Mouse (Mus musculus) layer of hippocampus, adult 18-20 months (tissue): ENCODE data around the gene Smc1b. TPM values are rescaled to one million over a fixed set of nuclear protein-coding genes. Genes with fewer than 3 reads are reported as not detected.

Experiments
- DNase-seq, 2 experiments: peaks; one replicate each; pipeline ENCODE4 v3.0.0; 2022; ENCODE audit warnings: low spot score in 2 of 2
- long read RNA-seq: library from polyadenylated mRNA; stranded (forward); transcript quantifications from one replicate; pipeline ENCODE4 v2.0.0, GENCODE M21; 2021
- total RNA-seq, 2 experiments: library from RNA; stranded (reverse); gene quantifications; 2 replicates each; pipeline ENCODE4 v1.2.3; 2021

Smc1b gene
- under 1 TPM in 1 of 2 experiments, not detected in 1; 0.08 TPM for total RNA-seq
- long read RNA-seq, result 0 reads

DNA sequence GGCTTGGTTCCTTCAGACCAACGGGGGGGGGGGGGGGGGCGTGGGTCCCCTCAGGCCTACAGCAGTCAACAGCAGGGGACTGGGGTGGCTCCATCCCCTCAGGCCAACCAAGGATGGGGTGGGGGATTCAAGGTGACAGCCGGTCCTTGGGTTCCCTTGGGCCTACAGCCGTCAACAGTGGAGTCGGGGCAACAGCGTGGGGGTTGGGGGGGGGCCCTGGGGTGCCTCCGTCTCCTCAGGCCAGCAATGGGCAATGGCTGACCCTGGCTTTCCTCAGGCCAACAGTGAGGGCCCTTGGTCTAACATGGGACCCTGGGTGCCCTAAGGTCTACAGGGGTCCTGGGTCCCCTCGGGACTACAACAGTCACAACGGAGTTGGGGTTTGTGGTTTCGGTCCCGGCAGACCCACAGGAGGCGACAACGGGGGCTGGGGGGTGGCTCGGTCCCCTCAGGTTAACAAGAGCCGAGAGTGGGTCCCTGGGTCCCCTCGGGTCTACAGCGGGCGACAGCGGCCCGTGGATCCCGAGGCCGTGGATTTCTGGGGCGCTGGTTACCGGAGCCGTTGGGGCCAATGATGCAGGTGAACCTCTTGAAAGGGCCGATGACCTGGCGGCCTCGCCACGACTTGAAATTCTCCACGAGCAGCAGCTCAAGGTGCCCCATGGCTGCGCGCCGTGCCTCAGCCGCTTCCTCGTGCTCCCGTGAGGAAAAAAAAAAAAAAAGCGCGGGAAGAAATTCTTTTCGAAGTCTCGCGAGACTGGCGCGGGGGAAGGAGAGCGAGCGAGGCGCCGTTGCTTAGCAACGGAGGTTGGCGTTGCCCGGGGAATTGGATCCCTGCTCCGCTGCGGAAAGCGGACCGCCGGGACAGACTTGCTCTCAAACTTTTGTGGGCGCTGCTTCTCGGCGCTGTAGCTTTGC is at the start of gene Smc1b, which contains the start of gene Ribc2:
TSS of gene Smc1b (minus strand) at position 690 of the 918 bp plus-strand sequence.
TSS of gene Ribc2 (plus strand) at position 804 of the 918 bp plus-strand sequence.
- peak; percentile 67 to 82 for DNase-seq

DNA sequence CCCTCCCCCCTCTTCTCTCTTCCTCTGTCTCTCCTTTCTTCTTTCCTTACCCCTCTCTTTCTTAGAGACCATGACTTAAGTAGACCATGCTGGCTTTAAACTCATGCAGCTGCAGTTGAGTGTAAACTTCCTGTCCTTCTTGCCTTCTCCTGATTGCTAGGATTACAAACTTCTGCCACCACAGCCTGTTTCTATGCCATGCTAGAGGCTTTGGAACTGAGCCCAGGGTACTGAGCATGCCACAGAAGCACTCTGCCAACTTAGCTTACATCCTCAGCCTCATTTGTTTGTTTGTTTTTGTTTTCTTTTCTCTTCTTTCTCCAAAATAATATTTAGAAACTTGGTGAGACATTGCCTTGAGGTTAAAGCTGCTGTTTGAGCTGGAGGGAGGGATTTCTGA is 48.6 kb upstream of the Smc1b start:
- no peak for DNase-seq

DNA sequence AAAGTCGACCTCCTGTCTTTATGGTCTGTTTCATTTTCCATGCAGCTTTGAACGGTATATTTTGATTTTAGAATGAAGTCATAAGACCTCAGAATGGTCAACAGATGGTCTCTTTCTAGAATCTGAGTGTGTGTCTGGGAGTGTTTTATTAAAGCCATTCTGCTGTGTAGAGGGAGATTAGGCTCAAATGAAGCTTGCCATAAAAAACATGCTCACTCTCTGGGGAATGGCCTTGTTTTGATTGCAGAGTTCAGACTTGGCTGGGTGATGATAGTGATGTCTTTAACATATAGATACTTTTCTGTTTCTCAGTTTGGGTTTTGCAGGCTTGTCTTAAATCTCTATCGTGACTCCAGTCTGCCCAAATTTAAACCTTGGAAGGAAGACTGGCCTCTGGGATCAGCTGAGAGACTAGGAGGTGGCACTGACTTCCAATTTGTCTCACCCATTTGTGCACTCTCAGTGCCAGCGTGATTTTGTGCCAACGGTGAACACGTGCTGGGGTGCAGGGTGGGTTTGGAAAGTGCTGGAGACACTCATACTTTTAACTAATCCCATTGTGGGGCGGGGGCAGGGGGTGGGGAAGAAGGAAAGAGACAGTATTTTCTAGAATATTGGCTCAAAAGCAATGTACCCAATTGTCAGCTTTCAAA is 47.9 kb upstream of the Smc1b start:
- no peak for DNase-seq

DNA sequence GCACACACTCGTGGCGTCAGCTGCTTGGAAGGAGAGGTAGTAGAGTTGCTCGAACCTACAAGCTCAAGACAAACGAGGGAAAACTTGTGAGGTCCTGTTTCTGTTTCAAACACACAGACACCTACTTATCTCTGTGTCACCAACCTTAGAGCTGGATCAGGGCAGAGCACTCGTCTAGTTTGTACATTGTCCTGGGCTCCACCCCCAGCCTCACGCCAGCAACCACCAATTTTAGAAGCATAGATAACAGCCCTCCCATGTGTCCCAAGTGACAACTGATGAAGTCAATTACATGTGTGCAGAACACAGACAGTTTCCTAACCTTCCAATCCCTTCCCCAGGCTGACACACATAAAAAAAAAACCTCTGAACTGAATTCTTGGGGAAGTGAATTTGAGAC is 46.4 kb upstream of the Smc1b start:
- DNase-seq, result no peak

DNA sequence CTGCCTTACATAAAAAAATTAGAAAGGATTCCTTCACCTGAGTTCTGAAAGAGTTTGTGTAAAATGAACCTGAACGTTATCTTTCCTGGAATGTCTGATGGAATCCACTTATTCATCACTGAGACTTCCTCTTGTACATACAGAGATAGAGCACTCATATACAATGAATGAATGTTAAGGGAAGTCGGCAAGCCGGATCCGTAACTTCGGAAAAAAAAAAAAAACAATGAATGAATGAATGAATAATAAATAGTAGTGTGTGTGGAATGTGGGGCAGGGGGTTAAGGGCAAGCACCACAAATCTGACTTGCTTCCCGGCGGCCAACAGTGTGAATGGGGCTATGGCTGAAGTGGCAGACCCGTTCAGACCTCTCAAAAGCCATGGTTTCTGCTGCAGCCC is 45.8 kb upstream of the Smc1b start:
- no peak for DNase-seq

DNA sequence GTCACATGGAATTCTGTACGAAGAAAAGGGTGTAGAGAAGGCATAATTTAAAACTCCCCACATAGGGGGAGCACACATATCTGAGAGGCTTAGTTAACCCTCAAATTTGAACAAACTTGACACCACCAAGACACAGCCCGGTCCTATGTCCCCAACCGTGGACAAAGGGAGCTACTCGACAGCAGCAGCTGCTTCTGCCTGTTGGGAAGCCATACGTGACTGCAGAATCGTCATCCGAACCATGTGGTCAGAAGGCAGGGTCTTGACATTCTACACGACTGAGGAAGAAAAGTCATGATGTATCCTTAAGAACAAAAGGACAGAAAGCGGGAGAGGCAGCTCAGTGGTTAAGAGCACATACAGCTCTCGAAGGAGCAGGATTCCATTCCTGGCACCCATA is 42.3 kb upstream of the Smc1b start:
- no peak for DNase-seq

DNA sequence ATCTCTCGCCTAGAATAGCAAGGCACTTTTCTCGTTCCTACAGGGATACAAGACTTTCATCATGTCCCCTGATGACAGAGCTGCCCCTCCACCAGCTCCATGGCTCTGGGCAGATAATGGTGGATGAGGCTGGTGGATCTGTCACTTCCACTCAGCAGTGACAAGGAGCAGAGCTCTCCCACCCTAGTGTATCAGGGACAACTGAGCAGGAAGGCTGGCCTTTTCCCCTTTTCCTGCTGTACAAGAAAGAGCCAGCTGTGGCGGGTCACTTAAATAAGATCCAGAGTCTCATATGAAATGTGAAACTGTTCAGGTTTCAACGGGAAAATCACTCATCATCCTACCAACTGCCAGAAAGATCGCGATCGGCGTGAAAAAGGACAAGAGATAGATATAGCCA is 41.7 kb upstream of the Smc1b start:
- no peak for DNase-seq

DNA sequence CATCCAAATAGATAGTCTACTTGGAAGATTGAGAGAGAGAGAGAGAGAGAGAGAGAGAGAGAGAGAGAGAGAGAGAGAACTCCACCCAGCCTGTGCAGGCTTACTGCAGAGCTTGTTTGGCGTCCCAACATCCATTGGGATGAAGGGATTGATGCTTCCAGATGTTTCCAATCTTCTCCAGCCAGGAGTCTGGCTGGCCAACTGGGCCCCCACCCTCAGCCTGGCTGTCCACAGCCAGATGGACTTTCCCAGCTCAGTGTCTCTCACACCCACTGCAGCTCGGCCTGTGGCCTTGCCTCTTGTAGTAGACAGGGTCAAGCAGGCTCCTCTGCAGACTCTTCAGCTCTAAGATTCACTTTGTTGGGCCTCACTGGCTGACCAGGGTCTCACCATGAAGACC is 40.3 kb upstream of the Smc1b start:
- no peak for DNase-seq

DNA sequence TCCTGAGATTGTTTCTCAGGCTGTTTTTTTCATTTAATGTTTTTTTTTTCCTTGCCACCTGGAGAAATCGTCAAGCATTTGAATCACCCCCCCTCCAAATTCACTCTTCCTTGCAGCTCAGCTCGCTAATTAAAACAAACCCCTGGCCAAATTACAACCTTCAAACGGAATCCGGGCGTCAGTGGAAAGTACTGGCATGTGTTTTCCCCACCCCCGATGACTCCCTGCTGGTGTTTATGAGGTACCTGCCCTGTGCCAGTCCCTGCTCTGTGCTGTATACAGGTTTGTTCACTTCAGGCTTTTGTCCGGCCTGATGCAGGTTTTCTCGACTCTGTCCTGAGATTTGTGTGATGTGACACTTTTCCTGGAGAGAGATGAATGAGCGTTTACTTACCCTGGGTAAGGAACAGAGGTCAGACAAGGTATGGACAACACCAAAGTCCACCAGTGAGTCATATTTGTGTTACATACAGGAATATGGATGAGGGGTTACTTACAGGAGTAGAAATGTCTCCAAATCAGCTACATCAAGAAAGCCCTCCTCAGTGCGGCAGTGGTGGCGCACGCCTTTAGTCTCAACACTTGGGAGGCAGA is 35.4 kb upstream of the Smc1b start:
- DNase-seq, result no peak

DNA sequence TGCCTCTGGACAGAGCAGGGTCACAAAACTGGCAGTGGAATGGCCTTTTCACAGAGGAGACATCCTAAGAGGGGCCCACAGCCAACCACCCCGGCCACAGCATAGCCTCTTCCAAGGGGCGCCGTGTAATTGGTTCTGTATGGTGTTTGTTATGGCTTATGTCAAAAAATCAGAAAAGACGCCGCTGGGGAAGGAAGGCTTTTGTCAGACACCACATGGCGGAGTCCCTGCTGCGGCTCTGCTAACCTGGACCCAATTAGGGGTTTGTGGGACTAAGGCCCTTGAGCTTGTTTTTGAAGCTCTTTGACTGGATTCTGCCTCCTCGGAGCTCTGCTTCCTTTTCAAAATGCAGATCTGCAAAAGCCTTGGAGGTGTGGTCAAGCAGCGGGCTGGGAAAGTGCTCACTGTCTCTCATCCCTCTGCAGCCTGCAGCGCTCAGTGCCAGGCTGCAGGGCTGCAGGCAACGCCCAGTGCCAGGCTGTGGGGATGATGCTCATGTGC is 34.7 kb upstream of the Smc1b start:
- no peak for DNase-seq

DNA sequence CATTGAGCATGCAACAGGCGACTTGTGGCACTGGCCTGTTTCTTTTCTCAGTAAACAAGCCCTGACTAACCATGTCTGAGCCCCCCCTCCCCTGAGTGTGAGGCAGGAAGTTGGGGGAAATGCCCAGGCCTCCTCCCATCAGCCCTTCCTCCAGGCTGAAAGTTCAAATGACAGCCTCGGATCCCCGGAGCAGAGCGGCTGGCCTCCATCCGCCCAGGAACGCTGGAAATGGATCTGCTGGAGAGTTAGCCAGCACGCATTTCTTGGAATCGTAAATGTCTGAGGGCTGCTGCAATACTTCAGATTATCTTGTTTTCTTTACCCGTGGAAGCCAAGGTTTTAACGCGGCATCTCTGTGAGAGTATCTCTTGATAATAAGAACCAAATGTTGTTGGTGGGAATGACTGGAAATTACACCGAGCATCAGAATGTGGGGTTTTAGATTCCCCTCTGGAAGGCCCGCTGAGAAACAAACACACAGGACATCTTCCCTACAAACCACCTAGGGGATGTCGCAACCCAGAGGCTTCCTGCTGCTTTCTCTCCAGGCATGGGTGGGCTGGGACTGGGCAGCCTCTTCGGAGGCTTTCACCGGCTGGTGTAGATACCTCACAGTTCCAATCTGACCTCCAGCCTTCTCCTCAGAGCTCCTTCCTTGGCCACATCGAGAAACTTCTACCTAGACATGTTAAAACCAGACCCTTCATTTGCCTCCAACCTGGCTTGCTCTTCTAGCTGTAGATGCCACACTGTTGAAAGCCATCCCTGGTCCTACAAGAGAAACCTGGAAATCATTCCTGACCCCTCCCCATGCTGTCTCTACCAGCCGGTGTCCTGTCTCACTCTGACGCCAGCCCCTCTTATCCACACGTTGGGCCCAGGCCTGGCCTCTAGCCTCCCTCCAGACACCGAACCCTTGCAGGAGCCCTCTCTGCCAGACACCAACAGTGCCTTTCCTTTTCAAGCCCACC is 31.2 kb upstream of the Smc1b start:
- DNase-seq, result no peak

DNA sequence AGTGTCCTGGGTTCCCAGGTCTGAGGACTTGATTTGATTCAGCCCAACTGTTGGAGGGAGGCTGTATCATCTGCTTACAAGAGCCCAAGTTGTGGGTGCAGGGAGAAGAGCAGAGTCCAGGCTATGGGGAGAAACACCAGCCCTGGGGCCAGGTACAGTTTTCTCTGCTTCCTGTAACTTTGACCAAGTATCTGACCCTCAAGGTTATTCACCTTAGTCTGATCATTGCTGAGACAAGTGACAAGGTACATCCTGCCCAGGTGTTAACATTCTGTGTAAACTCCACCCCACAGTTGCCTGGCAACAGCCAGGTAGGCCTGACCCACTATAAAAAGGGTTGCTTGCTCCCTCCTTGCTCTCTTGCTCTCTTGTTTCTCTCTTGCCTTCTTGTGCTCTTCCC is 29.7 kb upstream of the Smc1b start:
- DNase-seq, result no peak

DNA sequence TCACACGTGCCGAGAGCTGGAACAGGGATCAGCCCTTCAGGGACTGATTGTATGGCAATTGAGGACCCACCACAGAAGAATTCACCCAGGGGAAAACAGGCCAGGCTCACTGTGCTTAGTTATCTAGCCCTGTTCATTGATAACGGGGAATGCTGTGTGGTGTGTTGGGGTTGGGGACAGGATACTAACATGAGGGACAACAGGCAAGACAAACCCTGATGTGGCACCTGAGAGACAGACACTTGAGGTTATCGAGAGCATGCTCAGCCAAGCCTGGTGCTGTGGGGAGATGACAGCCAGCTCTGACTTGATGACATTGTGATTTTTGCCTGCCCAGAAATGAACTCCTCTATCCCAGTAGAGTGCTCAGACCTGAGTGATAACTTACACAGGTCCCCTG is 24.4 kb upstream of the Smc1b start:
- no peak for DNase-seq

DNA sequence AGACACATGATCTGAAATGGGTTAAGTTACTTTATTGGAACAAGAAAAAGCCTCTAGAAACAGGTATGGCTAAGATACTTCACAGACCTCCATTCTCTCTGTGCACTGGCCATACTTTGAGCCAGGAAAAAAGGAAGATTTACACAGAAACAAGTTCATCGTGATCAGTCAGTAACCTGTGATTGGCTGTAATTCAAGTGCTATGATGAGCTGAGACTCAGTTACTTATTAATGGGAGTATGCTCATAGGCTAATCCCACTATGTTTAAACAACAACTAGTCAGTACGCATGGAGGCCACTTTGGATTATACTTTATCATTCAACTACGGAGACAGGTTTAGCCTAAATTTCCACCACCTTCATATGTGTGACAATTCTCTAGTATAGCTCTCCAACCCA is 22.3 kb upstream of the Smc1b start:
- DNase-seq, result no peak

DNA sequence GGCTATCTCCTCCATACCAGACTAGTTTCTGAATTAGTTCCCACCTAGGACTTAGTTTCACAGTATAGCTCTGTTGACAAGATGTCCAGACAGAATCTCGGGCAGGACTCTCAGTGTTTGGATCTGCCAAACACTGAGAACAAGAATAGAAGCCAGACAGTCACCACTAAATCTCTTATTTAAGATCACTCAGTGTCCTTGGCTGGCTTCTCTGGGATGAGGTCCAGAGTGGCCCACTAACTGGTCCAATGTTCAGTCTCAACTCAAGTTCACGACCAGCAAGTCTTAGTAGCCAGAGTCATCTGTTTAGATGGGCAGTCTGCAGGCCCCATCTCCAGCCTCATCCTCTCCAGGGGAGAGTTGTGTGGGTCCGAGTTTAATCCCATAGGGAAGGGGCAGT is 20.8 kb upstream of the Smc1b start:
- DNase-seq, result no peak

DNA sequence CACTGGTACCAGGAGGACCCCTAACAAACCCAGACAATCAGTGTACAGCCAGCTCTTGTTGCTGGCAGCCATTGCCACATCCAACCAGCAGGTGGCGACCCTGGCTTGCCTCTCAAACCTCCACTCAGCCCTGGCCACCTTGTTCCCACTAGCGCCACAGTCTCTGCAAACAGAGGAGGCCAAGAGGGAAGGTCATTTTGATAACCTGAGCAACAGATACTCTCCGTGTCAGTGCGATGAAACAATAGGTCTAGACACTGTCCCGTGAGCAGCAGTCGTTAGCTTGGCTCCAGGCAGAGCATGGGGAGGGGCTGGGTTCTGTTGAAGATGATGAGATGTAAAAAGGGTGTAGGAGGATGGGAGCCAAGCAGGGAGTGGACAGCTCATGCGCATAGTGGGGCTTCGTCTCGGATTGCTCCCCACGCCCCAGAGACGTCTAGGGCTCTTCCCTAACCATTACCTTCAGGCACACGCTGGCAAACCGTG is 19.7 kb upstream of the Smc1b start:
- DNase-seq, result peak; percentile 63 to 85

DNA sequence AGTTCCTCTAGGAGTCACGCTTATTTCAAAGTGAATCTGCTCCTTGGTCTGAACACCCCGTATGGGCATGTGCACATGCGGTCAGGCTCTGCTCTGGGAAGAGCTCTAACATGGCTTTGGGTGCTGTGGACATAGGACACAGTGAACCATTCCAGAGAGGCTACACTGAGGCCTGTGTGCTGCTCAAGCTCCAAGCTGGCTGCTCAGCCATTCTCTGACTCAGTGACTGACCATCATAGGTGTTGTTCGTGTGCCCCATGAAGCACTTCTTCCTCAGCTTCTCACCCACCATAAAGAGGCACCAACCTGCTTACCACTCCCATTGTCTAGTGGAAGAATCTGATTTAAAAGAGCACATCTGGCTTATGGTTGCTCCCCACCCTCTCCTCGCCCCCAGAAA is 12.5 kb upstream of the Smc1b start:
- no peak for DNase-seq

DNA sequence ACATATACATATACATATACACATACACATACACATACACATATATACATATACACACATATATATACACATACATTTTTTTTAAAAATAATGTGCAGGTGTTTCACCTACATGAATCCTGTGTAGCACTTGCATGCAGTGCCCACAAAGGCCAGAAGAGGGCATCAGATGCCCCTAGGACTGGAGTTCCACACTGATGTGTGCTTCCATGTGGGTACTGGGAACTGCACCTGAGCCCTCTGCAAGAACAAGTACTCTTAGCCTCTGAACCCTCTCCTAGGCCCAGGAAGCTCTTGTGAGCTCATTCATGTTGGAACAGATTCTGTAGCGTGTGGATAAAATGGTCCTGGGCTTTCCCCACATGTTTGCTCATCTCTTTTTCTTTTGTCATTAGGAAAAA is 12.0 kb upstream of the Smc1b start:
- DNase-seq, result no peak

DNA sequence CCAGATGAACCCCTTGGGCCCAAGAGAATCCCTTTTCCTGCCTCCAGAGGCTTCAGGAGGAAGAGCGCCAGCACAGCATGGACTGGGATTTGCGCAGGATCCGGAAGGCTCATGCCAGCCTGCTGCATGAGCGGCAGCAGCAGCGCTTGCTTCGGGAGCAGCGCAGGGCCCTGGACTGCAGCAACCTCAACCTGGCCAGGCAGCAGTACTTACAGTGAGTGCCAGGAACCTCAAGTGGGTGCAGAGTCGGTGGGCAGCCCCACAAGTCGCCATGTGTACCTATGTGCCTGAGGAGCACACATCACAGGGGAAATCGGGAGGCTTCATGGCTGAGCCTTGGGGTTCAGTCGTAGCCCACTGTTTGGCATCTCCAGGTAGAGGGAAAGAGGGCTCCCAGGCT is 11.4 kb upstream of the Smc1b start:
- no peak for DNase-seq

DNA sequence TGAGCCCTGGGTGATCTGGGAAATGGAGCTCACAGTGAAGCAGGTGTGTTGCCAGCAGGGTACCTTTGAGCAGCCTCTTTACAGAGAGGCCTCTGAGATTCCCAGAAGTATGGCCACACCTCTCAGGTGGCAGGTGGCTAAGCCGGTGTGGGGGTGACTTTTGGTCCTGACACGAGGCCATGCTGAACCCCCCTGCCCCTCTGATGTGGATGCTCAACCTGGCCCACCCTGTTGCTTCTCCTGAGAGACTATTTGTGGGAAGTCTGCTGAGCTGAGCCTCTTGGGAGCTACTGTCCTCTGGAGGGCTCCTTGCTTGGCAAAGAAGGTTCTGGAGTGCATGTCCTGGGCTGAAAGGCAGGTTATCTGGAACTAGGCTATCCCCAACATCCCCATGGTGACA is 10.7 kb upstream of the Smc1b start:
- DNase-seq, result no peak

DNA sequence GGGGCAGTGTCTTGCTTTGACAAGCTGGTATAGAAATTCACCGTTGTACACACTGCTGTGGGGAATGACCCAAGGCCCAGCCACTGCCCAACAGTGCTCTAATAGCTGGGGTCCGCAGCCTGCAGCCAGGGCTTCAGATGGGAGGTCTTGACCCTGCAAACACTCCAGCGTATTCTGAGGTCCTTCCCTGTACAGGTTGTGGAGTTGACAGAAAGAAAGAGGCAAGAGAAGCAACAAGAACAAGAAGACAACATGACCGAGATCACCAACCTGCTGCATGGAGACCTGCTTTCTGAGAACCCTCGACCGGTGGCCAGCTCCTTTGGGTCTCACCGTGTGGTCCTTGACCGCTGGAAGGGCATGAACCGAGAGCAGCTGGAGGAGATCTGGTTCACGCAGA is 9.5 kb upstream of the Smc1b start:
- DNase-seq, result no peak
